Mouse (Mus musculus) activated CD4-positive, CD25-positive, alpha-beta regulatory T cell, adult 4 months (primary cell): Measurements from ENCODE around the gene Decr2. TPM values are rescaled to one million over a fixed set of nuclear protein-coding genes. Genes with fewer than 3 reads are reported as not detected.
"Not testable (repeated sequence)": the region's sequence is repeated elsewhere in the genome, so short reads cannot be mapped to it uniquely, and the experiment has no call there.

Experiments used
- ATAC-seq: one replicate; pipeline ENCODE4 v1.8.0; 2017
- polyA plus RNA-seq, 2 experiments: library from polyadenylated mRNA; unstranded; fragments of 100-300 nt; shearing (Covaris generic); gene quantifications; one replicate each; pipeline ENCODE4 v1.2.1; 2017

Gene Decr2
- polyA plus RNA-seq, result 10 to 100 TPM; 12.9 to 25.7 TPM

GRCm38 (mm10) chr17:26089905-26090632 is at the start of gene Decr2:
Decr2 (minus strand) TSS chr17:26090337.
- ATAC-seq, result peak; percentile 59

- ATAC-seq, result peak; percentile 10
These were observed 48.8 kb upstream of the Decr2 start for GRCm38 (mm10) chr17:26138901-26139381.

GRCm38 (mm10) chr17:26138239-26138836 is 48.2 kb upstream of the Decr2 start, which contains the start of gene Axin1:
Axin1 (plus strand) TSS chr17:26138688.
- ATAC-seq, result peak; percentile 96

- no peak for ATAC-seq
These were observed 47.6 kb upstream of the Decr2 start for GRCm38 (mm10) chr17:26137751-26138130.

GRCm38 (mm10) chr17:26137106-26137750 is 47.1 kb upstream of the Decr2 start:
- no peak for ATAC-seq

GRCm38 (mm10) chr17:26131856-26132853 is 42.0 kb upstream of the Decr2 start:
- no peak for ATAC-seq

- ATAC-seq, result no peak
These were observed 41.1 kb upstream of the Decr2 start for GRCm38 (mm10) chr17:26131062-26131732.

GRCm38 (mm10) chr17:26125226-26125625 is 35.1 kb upstream of the Decr2 start:
- ATAC-seq, result no peak

- no peak for ATAC-seq
These were observed 34.4 kb upstream of the Decr2 start for GRCm38 (mm10) chr17:26124560-26124959.

- ATAC-seq, result peak; percentile 88
These were observed 33.1 kb upstream of the Decr2 start, which contains the start of gene Mrpl28 for GRCm38 (mm10) chr17:26123267-26123684. Mrpl28 (plus strand) TSS chr17:26123500.

GRCm38 (mm10) chr17:26122431-26123140 is 32.4 kb upstream of the Decr2 start:
- ATAC-seq, result no peak

GRCm38 (mm10) chr17:26119766-26120710 is 29.9 kb upstream of the Decr2 start:
- peak; percentile 59 for ATAC-seq

GRCm38 (mm10) chr17:26116503-26117258 is 26.5 kb upstream of the Decr2 start:
- no peak for ATAC-seq

GRCm38 (mm10) chr17:26115956-26116487 is 25.9 kb upstream of the Decr2 start:
- no peak for ATAC-seq

GRCm38 (mm10) chr17:26115205-26115898 is 25.2 kb upstream of the Decr2 start:
- no peak for ATAC-seq

- not testable (repeated sequence) for ATAC-seq
These were observed 24.3 kb upstream of the Decr2 start for GRCm38 (mm10) chr17:26114461-26114860.

GRCm38 (mm10) chr17:26114061-26114460 is 23.9 kb upstream of the Decr2 start:
- ATAC-seq, result no peak
